Mouse (Mus musculus) adrenal gland, adult 18-20 months (tissue): ENCODE results near the gene Caskin1. TPM values are rescaled to one million over a fixed set of nuclear protein-coding genes. Genes with fewer than 3 reads are reported as not detected.

ENCODE experiments used
- DNase-seq, 2 experiments: peaks; one replicate each; pipeline ENCODE4 v3.0.0; 2021 to 2022; ENCODE audit warnings: low spot score in 2 of 2
- total RNA-seq, 2 experiments: library from RNA; stranded (reverse); gene quantifications; 1 replicate in 1 of 2; 2 replicates in 1 of 2; pipeline ENCODE4 v1.2.3; 2021

The Caskin1 gene
- total RNA-seq, 2 experiments from 2014 or later = 16.0 to 31.5 TPM

DNA sequence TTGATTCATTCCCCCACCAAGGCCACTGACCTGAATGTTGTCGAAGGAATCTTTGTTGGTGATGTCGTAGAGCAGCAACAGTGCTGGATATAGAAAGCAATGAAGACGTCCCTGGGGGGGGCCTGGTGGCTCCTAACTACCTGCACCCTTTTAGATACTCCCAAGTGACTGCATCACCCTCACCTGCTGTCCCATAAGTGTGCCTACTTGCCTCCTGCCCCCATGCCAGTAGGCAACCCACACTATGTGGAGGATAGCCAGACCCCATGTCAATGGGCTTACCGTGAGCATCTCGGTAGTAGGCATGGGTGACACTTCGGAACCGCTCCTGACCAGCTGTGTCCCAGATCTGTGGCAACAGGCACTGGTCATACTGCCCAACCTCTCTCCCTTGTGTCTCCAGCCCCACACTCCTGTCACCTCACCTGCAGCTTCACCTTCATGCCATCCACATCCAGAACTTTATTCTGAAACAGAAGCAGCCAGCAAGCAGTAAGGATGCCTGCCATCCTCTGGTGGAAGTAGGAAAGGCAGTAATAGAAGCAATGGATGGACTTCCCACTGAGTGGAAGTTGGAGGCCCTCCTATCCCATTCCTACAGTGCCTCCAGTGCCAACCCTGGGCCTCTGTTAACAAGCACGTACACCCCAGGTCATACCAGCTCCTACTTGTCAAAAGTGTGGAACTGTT is 42.1 kb downstream of the Caskin1 start:
- no peak for DNase-seq

- DNase-seq = no peak
Observed at GRCm38 (mm10) chr17:24531064-24531463, 42.7 kb downstream of the Caskin1 start.

GRCm38 (mm10) chr17:24532045-24532444 is 43.6 kb downstream of the Caskin1 start:
- DNase-seq = no peak

DNA sequence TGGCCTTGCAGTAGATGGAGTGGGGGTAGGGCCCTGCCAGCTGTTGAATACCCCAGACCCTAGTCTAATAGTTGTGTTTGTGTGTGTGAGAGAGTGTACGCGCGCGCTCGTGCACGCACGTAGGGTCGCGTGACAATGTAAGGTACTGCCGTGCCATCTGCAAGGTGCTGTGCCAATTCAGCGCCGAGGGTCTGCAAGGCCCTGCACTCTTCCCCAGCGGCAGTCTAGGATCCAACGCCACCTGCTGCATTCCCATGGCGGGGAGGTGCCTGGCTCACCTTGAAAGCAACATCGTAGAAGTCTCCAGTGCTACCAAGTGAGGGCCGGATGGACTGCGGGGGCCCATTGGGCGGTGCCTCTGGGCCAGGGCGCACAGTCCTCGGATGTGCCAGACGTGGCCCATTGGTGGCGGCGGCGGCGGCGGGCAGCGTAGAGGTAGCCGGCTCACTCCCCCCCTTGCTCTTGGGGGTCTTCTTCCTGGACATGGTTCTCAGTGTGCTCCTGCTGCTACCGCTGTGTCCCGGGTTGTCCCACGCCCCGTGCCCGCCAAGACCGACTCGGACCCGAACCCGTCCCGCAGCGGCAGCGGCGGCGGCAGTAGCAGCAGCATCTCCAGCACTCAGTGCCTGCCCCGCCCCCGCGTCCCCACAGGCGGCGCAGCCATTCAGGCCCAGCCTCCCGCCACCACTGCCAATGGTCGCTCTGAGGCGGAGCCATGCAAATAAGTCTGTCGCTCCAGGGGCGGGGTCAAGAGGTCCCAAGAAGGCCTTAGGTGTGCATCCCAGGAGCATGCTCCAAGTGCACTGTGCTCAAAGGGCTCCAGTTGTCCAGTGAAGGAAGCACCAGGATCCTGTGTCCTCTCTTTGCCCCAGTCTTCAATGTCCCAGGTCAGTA is 44.9 kb downstream of the Caskin1 start:
- DNase-seq = peak; percentile 83 to 84

DNA sequence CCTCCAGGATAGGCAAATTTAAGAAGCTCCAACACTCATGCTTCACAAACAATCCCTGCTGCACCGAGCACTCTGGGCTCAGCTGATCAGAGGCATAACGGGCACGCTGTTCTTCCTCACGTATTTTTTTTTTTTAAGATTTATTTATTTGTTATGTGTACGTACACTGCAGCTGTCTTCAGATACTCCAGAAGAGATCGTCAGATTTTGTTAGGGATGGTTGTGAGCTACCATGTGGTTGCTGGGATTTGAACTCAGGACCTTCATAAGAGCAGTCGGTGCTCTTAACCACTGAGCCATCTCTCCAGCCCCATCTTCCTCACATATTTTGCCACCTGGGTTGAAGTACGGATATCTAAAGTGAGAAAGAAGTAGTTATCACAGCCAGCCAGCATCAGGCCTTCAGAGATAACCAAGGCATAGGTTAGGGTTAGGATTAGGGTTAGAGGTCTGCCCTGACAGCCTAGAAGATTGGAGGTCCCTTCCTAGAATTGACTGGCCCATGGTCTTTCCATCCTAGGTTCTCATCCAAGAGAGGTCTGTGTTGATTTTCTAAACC is 45.8 kb downstream of the Caskin1 start, which contains the start of gene Rab26:
Gene Rab26 (minus strand): TSS at position 51 of the 559 bp plus-strand sequence.
- no peak for DNase-seq

DNA sequence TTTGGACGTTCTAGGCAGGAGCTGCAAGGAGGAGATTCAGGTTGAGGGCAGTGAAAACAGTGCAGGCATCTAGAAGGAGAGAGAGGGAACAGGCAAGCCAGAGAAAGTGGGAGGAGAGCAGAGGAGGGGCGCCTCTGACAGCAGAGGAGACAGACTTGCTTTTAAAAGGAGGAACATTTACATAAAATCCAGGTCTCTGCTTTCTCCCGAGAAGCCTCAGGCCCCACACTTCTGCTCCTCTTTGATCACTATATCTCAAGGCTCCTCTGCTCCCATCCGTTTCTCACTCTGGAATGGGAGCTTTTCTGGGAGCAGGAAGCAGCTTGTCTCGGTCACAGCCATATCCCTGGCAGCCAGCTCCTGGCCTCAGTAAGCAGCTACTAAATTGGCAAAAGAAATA is 46.9 kb downstream of the Caskin1 start:
- DNase-seq = no peak

- DNase-seq = no peak
Observed at GRCm38 (mm10) chr17:24537536-24537935, 49.1 kb downstream of the Caskin1 start.

DNA sequence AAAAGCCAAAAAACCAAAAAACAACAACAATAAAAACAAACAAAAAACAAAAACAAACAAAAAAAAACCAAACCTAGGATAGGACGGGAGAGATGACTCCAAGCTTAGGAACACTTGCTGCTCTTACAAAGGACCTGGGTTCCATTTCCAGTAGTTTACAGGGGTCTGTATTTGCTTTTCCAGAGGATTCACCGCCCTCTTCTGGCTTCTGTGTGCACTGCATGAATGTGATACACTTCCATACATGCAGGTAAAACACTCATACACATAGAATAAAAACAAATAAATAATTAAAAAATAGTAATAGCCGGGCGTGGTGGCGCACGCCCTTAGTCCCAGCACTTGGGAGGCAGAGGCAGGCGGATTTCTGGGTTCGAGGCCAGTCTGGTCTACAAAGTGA is 50.5 kb downstream of the Caskin1 start:
- peak; percentile 36 to 64 for DNase-seq

GRCm38 (mm10) chr17:24540375-24540774 is 52.0 kb downstream of the Caskin1 start:
- DNase-seq = peak in 1 of 2 experiments; percentile 29

GRCm38 (mm10) chr17:24544613-24545012 is 56.2 kb downstream of the Caskin1 start:
- no peak for DNase-seq

- DNase-seq = no peak
Observed at GRCm38 (mm10) chr17:24545247-24545646, 56.8 kb downstream of the Caskin1 start.

- DNase-seq = no peak
Observed at GRCm38 (mm10) chr17:24546234-24546633, 57.8 kb downstream of the Caskin1 start.

DNA sequence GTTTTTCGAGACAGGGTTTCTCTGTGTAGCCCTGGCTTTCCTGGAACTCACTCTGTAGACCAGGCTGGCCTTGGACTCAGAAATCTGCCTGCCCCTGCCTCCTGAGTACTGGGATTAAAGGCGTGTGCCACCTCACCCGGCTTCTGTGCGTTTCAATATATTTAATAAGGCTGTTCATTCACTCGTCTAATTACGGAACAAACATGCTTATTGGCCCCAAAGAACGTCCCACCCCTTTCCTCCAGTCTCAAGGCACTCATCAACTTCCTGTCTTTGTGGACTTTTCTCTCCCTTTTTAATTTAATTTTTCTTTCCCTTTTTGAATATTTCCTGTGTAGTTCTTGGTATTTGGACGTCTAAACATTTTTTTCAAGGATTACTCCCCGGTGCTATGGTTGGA is 60.0 kb downstream of the Caskin1 start:
- DNase-seq = no peak

- DNase-seq = peak; percentile 62
Observed at GRCm38 (mm10) chr17:24548921-24549617, 60.7 kb downstream of the Caskin1 start.

- DNase-seq = peak; percentile 98 to 99
Observed at GRCm38 (mm10) chr17:24549618-24550415, 61.4 kb downstream of the Caskin1 start, which contains the start of gene Pkd1. Gene Pkd1 (plus strand): TSS chr17:24549834.

GRCm38 (mm10) chr17:24550416-24551049 is 62.1 kb downstream of the Caskin1 start:
- DNase-seq = peak; percentile 71 to 73

DNA sequence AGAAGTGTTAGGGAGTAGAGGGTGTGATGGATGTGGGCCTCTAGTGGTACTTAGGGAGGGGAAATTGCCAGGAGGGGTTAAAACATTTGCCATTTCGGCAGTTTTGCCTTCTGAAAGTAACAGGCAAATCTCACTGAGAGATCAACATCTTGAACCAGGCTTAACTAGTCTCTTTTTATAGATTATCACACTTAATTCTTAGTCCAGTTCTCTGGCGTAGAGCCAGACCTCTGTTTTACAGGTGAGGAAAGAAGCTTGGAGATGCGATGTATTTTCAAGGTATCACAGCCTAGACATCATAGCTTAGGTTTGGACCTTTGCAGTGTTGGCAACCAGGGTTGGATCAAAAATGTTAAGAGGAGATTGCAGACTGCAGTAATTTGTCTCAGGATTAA is 62.6 kb downstream of the Caskin1 start:
- DNase-seq = no peak

GRCm38 (mm10) chr17:24557091-24557490 is 68.7 kb downstream of the Caskin1 start:
- DNase-seq = no peak
